Mouse (Mus musculus) 3T3-L1 (cell line): ENCODE data around the gene Usp30.

Experiments
- DNase-seq: peaks from one replicate; pipeline ENCODE4 v3.0.0-alpha.2; 2015; ENCODE audit warnings: low read depth, low spot score

The Usp30 gene

GRCm38 (mm10) chr5:114065161-114065560, at the start of gene Usp30:
Gene Usp30, plus strand, starts transcription at chr5:114065461.
- no peak for DNase-seq

GRCm38 (mm10) chr5:114024390-114024789, 40.9 kb upstream of the Usp30 start:
- no peak for DNase-seq

GRCm38 (mm10) chr5:114024885-114025284, 40.4 kb upstream of the Usp30 start:
- DNase-seq, result no peak

- no peak for DNase-seq
Measured at GRCm38 (mm10) chr5:114027217-114027944, 37.9 kb upstream of the Usp30 start.

- DNase-seq, result no peak
Measured at GRCm38 (mm10) chr5:114028111-114028510, 37.1 kb upstream of the Usp30 start.

GRCm38 (mm10) chr5:114030652-114031051, 34.6 kb upstream of the Usp30 start:
- no peak for DNase-seq

- no peak for DNase-seq
Measured at GRCm38 (mm10) chr5:114032161-114032763, 33.0 kb upstream of the Usp30 start.

GRCm38 (mm10) chr5:114034393-114034792, 30.9 kb upstream of the Usp30 start:
- DNase-seq, result no peak

- DNase-seq, result no peak
Measured at GRCm38 (mm10) chr5:114035111-114035510, 30.1 kb upstream of the Usp30 start.

GRCm38 (mm10) chr5:114040508-114040907, 24.8 kb upstream of the Usp30 start:
- no peak for DNase-seq

- no peak for DNase-seq
Measured at GRCm38 (mm10) chr5:114040911-114041310, 24.4 kb upstream of the Usp30 start.

- DNase-seq, result peak; percentile 19
Measured at GRCm38 (mm10) chr5:114041327-114041930, 23.8 kb upstream of the Usp30 start.

GRCm38 (mm10) chr5:114043800-114044199, 21.5 kb upstream of the Usp30 start:
- DNase-seq, result no peak

- DNase-seq, result peak; percentile 72
Measured at GRCm38 (mm10) chr5:114045134-114045533, 20.1 kb upstream of the Usp30 start.

GRCm38 (mm10) chr5:114046151-114046550, 19.1 kb upstream of the Usp30 start:
- DNase-seq, result no peak

- no peak for DNase-seq
Measured at GRCm38 (mm10) chr5:114046604-114047003, 18.7 kb upstream of the Usp30 start.

- peak; percentile 25 for DNase-seq
Measured at GRCm38 (mm10) chr5:114047182-114047581, 18.1 kb upstream of the Usp30 start.

- no peak for DNase-seq
Measured at GRCm38 (mm10) chr5:114048731-114049308, 16.4 kb upstream of the Usp30 start.

GRCm38 (mm10) chr5:114052246-114052761, 13.0 kb upstream of the Usp30 start:
- DNase-seq, result peak; percentile 81

- peak; percentile 22 for DNase-seq
Measured at GRCm38 (mm10) chr5:114057129-114057731, 8.0 kb upstream of the Usp30 start.

GRCm38 (mm10) chr5:114061675-114062074, 3.6 kb upstream of the Usp30 start:
- DNase-seq, result no peak

GRCm38 (mm10) chr5:114063958-114064357, 1.3 kb upstream of the Usp30 start:
- DNase-seq, result no peak
